Mouse (Mus musculus) monocyte, adult 5-6 weeks (primary cell): ENCODE measurements around the gene Akap5. TPM values are rescaled to one million over a fixed set of nuclear protein-coding genes. Genes with fewer than 3 reads are reported as not detected.

Experiments
- ATAC-seq: fragments of 153-309, 156-312 bp; replicated peaks from 2 replicates; pipeline ENCODE4 v1.8.0; 2017; ENCODE audit warnings: mild to moderate bottlenecking; ENCODE audit not compliant: low TSS enrichment, insufficient number of reproducible peaks, severe bottlenecking, poor library complexity, low FRiP score
- total RNA-seq: library from RNA; stranded (forward); fragments of 200-1000, 200-491, 200-594 nt; gene quantifications from 3 replicates; pipeline ENCODE4 v1.2.3, GENCODE M21; 2017

The Akap5 gene
- total RNA-seq, 1 experiment from 2014 or later, result 0.10 TPM

DNA sequence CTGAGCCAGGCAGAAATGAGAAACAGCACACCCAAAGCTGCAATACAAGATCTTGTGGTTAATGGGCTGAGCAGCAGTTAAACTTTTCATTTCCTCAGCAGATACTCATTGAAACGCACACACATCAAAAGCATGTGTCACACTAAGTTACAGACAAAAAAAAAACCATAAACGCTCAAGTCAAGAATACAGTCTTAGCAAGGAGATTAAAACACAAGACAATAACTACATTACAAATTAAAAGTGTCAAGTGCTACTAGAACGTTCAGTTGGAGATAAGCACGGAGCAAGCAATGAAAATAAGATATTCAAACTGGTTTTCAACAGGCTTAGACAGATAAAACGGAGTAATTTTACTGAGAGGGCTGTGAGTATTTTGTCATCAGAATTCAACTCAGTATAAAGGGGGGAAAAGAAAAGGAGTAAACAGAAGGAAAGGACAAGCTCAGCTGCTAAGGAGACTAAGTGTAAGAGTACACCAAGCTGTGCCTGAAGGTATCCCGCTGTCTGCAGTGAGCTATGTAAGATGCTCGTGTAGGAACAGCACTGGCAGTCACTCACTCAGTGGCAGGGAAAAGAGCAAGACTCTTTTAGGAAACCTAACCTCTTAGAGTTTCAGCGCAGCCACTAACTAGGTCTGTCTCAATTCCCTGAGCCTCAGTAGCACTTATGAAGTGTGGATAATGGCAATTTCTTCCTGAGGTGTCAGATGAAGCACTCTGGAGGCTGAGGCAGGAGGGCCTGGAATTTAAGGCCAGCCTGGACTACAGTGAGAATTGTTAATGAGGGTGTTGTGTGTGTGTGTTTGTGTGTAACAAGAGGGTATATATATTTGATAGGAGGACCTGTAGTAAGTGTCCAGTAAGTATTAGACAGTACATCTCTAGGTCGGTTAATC is 37.0 kb downstream of the Akap5 start:
- ATAC-seq, result no peak

DNA sequence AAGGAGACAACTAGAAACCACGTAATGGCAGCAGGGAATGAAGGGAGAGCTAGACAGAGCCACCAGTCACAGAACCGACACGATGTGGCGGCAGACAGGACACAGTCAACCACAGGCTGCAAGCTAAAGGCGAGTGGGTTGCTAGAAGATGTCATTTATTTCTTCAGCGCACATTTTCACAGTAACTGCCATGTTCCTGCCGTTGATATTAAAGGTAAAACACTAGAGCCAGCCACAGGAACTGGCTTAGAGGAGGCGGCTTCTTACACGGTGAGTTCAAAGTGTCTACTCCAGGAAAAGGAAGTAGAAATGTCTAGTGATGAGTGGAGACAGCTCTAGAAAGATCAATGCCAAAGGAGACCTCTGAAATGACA is 37.6 kb downstream of the Akap5 start:
- 0 out of 2 replicates have a peak, but pooled peaks have one; percentile 37 for ATAC-seq

DNA sequence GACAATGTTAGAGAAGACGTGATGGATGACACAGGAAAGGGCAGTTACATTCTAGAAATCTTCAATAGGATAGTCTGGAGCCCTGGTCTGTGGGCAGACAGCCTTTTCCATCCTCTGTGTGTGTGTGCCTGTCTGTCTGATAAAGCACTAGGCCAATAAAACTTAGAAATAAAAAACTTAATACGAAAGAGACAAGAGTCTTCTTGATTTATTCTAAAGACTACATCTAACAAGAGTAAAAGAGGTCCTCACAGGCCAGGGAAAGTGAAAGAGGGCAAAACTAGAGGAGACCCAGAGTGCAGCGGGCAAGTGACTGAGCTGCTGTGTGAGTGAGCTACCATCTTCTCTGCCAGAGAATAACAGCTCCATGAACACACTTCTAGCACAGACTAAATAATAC is 41.6 kb downstream of the Akap5 start:
- ATAC-seq, result no peak

DNA sequence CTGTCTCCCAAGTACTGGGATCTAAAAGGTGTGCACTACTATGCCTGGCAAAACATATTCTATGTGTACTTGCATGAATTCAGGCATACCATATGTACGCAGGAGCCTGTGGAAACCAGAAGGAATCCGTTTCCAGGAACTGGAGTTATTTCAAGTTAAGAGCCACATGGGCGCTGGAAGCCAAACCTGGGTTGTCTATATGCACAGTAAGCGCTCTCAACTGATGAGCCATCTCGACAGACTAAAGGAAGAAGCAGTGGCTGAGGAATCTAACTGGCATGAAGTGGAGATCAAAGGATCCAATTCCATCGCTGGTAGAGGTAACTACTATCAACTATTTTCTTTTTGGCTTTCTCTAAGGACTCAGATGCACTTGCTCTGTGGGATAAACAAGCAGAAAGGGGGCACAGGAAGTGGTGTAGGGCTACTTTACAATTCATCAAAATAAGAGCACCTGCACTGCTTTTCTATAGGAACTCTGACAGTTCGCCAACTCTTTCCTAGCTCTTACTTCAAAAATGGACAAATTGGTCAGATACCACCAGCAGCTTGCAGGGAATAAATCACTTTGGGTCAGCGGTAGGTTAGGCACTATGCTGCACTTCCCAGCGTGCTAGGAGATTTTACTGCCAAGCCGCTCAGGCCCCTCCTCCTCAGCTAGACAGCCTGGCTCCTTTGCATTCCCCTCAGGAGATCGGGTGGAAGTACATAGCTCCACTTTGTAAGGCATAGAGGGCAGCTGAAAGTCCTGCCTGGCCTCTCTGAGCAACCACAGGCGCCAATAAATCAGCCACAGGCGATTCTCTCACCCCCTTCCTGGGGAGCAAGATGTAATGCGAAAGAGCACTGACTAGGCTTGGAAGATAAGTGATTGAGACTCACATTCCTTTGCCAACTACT is 42.7 kb downstream of the Akap5 start:
- no peak for ATAC-seq

DNA sequence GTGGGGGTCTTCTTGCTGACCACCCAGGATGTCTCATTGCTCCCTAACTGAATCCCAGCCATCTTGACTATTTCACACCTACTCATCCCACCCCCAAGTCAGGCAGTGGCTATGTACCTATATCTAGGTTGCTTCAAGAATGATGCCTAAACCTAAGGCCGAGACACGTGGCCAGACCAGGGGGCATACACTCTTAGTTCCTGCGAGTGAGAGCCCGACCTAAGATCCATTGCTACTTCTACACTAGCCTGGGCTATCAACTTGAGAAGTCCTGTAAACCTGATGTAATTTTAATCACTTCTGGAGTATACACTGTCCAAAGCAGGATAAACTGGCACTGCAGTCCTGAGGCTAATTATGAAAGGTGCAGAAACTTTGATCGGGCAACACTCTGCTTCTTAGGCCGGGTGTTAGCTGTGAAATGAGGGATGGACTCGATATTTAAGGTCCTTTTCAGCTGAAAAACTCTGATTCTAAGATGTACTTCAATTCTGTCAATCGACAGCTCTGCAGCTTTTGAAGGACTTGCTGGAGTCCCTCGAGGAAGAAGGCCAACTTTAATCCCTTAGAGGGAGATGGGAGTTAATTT is 43.6 kb downstream of the Akap5 start:
- no peak for ATAC-seq

DNA sequence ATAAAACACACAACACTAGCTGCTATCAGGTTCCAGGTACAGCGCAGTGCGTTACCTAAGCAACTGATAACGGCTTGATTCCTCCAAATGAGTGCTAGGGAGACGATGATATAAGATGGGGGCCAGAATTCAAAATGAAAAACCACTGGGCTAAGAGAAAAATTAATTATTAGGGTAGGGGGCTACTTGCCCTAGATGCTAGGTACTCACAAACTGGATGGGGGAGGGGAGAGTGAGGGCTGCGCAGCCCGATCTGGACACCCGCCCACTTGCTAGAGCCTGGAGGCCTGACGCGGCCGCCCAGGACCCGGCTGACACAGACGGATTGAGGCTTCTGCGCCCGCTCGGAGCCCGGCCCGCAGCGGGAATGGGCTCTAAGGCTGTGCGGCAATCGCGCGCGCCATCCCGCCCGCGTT is 44.1 kb downstream of the Akap5 start:
- no peak for ATAC-seq

DNA sequence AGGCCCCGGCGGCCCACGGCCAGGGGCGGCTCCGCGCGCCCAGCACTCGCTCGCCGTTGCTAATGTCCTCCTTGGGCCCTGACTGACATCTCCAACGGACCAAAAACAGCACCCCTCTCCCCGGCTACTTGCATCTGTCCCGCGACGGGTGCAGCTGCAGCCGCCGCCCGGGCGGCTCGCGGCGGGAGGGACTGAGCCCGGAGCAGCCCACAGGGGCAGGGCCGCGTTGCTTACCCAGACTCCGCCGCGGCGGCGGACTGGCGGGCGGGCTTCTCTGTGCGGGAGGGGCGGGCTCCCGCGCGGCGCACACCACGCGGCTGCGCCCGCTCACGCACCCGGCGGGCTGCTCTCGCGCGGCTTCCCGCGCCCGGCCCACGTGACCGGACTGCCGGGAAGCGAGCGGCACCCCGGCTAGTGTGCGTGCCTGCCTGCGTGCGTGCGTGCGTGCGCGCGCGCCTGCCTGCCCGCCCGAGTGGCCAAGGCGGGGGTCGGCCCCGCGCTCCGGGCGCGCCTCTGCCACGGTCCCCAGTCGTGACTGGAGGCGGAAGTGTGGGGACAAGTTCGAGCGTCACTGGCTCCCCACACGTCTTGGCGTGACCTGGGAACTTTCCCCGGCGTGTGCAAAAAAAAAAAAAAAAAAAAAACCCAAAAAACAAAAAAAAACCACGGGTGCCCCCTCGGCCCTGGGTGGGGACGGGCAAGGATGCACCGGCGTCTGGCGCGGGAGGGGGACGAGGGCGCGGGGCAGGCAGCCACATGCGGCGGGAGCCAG is 44.7 kb downstream of the Akap5 start, which contains the start of gene Zbtb25:
Gene Zbtb25 (minus strand): TSS at position 397 of the 772 bp plus-strand sequence.
- peak; percentile 28; the same call in 1 of the 2 replicates for ATAC-seq

DNA sequence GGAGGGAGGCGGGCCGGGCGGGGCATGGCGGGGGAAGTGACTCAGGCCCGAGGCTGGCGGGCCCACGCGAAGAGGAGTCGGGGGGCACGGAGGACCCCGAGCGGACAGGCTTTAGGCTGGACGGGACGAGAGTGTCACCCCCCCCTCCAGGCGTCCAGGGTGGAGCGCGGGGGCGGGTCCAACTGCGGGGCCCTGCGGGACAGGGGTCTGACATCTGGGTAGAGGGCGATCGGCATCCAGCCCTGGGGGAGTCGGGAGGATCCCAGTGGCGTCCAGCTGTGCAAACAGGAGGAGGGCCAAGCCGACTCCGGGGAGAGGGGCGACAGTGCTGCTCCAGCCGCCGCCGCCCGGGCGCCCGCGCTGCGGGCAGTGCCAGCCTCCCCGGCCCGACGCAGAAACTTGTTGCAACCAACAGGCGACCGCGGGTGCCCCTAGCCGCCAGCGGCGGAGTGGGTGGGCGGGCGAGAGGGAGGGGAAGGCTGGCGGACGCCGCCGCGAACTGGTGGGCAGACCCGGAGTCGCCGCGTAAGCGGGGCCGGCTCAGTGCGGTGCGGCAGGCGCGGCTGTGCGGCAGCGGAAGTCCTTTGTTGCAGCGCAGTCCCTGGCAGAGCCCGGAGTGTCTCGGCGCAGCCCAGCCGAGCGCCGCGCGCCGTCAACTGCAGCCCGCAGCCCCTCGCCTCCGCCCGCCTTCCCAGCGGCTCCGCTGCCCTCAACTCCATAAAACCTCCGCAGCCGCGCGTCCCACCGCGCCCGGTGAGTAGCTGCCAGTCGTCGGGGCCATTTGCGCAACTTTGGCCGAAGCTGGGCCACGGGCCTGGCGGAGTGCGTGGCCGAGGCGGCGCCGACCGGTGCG is 45.5 kb downstream of the Akap5 start, which contains the start of gene Zbtb1:
Gene Zbtb1 (plus strand): TSS at position 289 of the 853 bp plus-strand sequence.
- ATAC-seq, result peak; percentile 13; the same call in 1 of the 2 replicates

DNA sequence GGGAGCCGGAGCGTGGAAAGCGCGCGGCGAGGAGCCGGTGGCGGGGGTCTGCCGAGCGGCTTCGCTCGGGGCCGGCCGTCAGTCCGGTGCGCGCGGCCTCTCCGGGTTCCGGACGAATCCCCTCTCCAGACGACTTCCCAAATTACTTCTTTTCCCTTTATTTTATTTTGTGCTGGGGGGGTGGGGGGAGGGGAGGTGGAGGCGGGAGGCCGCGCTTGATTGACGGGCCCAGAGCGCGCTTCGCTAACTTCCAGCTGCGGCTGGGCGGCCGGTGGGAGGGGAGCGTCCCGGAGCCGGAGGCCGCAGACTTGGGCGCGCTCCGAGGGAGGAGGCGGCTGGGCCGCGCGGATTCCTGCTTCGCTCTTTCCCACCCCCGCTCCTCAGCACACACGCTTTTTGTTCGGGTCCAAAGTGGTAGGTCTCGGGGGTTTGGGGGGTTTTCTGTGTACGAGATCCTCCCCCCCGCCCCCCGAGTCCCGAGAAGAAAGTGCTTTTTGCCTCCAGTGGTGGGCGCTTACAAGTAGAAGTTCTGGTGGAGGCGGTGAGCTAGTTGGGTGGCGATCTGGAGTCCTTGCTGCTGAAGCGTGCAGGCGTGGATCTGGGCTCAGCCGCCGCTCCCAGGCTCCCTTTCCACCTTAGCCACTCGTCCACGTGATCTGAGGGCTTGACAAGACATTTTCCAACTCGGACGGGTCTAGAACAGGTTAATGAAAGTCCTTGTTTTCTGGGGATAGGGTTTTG is 46.3 kb downstream of the Akap5 start:
- no peak; the same call in 1 of the 2 replicates for ATAC-seq

DNA sequence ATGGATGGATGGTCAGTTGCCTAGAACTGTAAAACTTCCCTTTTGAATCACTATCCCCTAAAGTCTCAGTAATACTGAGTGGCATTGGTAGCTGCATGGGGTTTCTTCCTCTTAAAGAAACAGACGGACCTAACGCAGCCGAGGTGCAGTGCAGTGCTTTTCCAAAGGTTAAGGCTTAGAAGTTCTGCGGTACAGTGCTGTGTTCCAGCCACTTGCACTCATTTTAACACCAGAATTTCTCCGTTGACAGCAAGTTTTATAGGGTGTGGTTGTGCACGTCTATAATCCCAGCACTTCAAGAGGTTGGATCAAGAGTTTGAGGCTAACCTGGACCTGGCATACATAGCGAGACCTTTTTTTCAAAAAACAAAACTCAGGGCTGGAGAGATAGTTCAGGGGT is 47.4 kb downstream of the Akap5 start:
- no peak for ATAC-seq

DNA sequence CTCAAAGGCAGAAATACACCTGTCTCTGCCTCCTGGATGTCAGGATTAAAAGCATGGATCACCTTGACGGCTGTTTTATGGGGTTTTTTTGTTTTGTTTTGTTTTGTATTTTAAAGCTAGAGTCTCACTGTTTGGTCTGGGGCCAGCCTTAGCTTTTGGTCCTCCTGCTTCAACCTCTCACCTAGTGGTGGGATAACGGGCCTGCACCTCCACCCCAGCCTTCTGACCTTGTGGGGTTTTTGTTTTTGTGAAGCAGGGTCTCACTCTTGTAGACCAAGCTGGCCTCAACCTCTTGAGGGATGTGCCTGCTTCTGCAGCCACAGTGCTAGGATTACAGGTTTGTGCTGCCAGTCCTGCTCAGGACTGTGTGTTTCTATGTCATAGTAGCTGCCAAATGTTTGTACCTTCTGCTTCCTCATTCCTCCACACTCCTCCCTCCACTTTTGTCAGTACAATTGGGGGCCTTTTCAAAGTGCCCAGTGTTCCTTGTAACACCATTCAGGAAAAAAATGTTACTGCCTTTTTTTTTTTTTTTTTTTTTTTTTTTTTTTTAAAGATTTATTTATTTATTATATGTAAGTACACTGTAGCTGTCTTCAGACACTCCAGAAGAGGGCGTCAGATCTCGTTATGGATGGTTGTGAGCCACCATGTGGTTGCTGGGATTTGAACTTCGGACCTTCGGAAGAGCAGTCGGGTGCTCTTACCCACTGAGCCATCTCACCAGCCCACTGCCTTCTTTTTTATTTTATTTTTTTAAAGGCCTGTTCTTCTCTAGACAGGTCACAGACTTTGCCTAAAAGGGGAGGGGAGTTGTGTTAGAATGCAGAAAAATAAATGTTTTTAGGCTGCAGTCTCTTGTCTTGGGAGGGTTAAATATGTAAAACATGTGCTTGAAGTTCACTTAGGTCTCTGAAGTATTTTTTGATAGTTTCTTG is 48.5 kb downstream of the Akap5 start:
- ATAC-seq, result no peak

DNA sequence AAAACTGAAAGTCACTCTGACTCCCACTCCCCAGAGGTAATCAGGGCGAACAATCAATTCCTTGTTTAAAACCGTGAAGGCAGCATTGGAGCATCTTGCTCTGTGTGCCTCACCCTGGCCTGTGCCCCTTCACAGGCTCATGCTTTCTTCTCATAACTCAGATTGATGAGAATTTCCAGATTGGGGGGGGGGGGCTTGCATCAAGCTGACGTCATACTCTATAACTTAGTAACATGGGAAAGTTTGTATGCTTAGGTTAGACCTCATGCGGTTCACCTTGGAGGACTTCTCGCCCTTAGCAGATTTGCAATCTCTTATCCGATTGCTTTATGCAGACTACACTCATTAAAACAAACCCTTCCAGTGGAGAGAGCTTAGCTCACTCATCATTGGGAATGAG is 49.3 kb downstream of the Akap5 start:
- no peak for ATAC-seq

DNA sequence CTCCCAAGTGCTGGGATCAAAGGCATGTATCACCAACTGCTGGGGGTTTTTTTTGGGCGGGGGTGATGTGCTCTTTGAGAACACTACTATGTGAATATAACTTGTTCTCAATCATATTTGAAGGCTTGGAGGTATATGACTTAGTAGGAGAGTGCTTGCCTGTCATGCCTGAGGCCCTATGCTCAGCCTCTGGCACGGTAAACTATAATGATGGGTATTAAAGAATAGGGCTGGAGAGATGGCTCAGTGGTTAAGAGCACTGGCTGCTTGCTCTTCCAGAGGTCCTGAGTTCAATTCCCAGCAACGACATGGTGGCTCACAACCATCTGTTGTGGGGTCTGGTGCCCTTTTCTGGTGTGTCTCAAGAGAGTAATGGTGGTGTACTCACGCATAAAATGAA is 50.2 kb downstream of the Akap5 start:
- ATAC-seq, result no peak

DNA sequence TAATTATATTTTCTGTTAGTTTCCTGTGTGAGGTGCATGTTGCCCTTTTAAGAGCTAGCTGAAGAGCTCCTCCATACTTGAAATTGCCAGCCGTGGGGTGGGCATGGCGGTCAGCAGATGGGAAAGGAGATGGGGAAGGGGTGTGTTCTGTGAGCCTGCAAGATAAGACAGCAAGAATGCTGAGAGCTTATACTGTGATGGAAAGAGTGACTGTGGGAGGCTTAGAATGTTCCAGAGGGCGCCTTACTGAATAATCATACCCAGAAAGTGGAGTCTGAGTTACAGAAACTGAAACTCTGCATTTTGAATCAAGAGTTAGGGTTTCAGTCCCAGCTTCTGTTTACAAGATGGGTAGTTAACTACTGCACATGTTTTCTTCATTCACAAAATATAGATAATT is 50.8 kb downstream of the Akap5 start:
- no peak for ATAC-seq

DNA sequence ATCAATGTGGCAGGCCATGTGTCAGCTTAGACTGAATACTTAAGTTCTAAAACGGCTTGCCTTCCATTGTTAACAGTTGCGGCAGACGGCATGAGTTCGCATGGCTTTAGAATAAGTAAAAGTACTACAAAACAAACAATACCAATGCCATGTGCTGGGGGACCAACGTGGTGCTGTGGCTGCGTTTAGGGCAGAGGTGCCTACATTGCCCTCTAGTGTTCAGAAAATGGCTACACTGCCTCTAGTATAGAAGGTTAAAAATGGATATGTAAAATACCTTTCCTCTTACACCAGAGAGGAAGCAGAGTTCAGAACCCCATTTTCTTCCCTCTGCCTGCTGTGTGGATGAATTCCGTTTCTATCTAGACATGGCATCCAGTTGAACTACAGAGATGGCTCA is 52.0 kb downstream of the Akap5 start:
- ATAC-seq, result peak; percentile 84

DNA sequence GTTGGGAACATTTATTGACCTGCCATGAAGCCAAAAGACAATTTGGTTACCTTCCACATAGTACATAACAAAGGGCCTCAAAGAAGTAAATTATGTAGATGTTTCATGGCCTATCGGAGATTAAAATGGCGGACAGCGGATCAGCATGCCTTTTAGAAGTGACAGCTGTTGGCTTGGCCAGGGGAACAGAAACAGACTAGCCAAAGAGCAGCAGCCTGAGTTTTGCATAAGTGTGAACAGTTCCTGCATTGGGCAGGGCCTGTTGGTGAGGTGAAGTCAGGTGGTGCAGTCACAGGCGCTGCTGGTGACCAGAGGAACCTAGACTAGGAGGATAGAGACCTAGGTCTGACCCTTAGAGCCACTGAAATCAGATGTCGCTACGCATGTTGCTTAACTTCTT is 52.4 kb downstream of the Akap5 start:
- peak; percentile 50 for ATAC-seq
